Mouse (Mus musculus) erythroblast, embryonic 14.5 days (primary cell): ENCODE measurements around the gene Csf3r.

ENCODE experiments used
- GATA1 ChIP-seq: IDR thresholded peaks from 2 replicates; pipeline ENCODE4 v1.6.1; 2012; ENCODE audit warnings: low read length, inconsistent platforms, mixed read lengths
- TAL1 ChIP-seq: IDR thresholded peaks from 3 replicates; pipeline ENCODE4 v1.6.1; 2012; ENCODE audit warnings: low read length, inconsistent platforms, mixed read lengths

- no peak for TF ChIP-seq GATA1
- TF ChIP-seq TAL1, result no peak
Measured at GRCm38 (mm10) chr4:126029042-126029441, 4.7 kb downstream of the Csf3r start.
